Mouse (Mus musculus): ENCODE data around the gene Naa50. TPM values are rescaled to one million over a fixed set of nuclear protein-coding genes. Genes with fewer than 3 reads are reported as not detected.
A peak's percentile ranks its signal among the peaks of the same experiment; 100 is the strongest.

The Naa50 gene
- polyA plus RNA-seq, 1 experiment, result 1.7 TPM

DNA sequence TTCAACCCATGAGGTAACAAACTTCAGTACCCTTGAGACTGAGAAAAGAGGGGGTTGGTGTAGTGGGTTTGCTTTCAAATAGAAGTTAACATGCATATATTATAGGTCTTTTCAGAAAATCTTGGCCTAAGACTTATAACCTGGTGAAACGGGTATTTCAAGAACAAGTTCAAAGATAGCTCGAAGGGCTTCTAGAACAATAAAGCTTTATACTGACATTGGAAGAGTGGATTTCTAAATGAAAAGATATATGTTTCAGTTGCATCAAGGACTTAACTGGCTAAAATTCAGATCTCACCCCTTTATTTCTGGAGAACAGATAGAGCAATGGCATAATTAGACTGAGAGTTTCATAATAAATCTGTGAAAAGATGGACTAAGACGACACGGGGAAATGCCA is 29.4 kb downstream of the Naa50 start:
- Histone ChIP-seq H3K27me3 (ENCODE audit: control insufficient read depth) (no peaks in the 10 kb centered on the region), H3K4me1 (ENCODE audit: control insufficient read depth) (peaks cover 14% of the 10 kb centered on the region), H3K9me3 (ENCODE audit: control insufficient read depth, low read length) (no peaks in the 10 kb centered on the region), H3K36me3 (ENCODE audit: control insufficient read depth) (no peaks in the 10 kb centered on the region), H3K4me3 (replicated peaks) (no peak overlapping the region)
- TF ChIP-seq GATA1 (IDR thresholded peaks at IDR 0.05; ENCODE audit: low read length) (no peak), TAL1 (IDR thresholded peaks at IDR 0.05; ENCODE audit: low read length) (no peak)

DNA sequence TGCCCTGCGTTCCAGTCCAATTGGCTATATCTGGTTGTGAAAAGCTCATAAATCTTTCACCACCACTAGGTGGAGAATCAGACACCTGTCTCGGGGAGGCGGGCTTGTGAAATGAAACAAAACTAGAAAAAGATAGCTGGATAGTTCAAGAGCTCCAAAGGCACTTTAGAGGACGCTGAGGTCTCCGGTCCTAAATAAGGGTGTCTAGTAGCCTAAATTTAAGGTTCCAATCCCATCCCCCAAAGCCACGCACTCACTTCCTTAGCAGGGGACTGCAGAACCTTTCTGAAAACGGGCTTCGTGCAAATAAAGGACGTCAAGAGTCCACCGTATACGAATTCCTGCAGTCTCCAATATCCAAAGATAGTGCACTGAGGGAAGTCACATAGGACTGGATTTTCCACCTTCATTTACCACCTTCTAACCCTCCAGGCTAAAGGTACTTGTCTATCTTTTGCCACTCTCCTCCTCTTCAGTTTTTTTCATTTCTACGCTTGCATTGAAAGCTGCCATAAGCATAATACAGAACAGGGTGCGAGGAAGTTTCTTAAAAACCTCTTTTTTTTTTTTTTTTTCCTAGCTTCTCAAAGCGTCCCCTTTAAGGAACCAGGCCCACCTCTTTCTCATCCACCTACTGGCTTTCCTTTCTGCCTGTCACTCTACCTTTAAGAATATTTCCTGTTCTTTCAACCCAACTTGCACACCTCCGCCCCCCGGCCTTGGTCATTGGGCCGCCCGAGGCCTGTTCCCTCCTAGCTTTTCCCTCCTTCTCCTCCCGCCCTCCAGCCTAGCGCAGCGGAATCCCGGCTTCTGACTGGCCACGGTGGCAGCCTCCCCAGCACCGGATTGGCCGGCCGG is 32.9 kb downstream of the Naa50 start:
- Histone ChIP-seq H3K4me3 (replicated peaks) (peak overlapping the region; percentile 73), H3K27me3 (ENCODE audit: control insufficient read depth) (no peaks in the 10 kb centered on the region), H3K36me3 (ENCODE audit: control insufficient read depth) (peaks cover 3% of the 10 kb centered on the region; the same call in 1 of the 2 replicates), H3K9me3 (ENCODE audit: control insufficient read depth, low read length) (no peaks in the 10 kb centered on the region), H3K4me1 (ENCODE audit: control insufficient read depth) (peaks cover 49% of the 10 kb centered on the region)
- no peak for TF ChIP-seq GATA1 (IDR thresholded peaks at IDR 0.05; ENCODE audit: low read length)
- no peak for TF ChIP-seq TAL1 (IDR thresholded peaks at IDR 0.05; ENCODE audit: low read length)

DNA sequence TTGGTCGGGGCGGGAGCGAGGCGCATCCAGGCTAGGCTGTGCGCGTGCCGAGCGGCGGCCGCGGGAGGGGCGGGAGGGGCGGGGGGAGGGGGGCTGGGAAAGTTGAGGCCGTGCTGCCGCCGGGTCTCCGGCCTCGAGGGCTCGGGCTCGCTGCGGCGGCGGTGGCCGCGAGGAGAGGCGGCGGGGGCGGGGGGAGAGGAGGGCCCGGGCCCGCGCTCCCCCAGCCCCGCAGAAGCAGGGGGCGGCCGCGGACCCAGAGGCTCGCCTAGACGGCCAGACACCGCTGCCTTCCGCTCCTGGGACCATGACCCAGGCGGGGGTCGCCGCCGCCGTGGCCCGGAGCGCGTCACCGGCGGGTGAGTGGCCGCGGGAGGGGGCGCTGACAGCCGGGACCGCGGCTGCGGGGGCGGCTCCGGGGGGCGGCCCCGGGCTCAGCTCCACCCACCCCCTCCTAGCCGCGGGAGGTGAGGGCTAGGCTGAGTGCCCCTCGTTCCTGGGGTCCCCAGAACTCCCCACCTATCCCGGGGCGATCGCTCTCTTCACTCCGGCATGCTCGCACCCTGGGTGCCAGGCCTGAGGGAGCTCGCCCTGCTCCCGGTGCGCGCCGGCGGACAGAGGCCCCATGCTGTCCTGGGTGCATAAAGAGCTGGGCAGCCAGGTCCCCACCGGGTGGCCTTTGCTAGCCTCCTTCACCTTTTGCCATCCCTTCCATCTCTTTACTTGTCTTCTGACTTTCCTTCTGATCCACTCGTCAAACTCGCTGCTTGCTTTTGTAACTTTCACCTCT is 33.7 kb downstream of the Naa50 start, which contains the start of gene Usf3:
Usf3 (plus strand) TSS at position 92 of the 787 bp plus-strand sequence.
- no peaks in the 10 kb centered on the region for H3K9me3 ChIP-seq (ENCODE audit: control insufficient read depth, low read length)
- peak within 1 kb of the TSS; percentile 73 for H3K4me3 ChIP-seq (replicated peaks)
- TF ChIP-seq GATA1 (IDR thresholded peaks at IDR 0.05; ENCODE audit: low read length) (no peak), TAL1 (IDR thresholded peaks at IDR 0.05; ENCODE audit: low read length) (no peak)
- peaks cover 4% of the 10 kb centered on the region for H3K36me3 ChIP-seq (ENCODE audit: control insufficient read depth)
- H3K27me3 ChIP-seq (ENCODE audit: control insufficient read depth), result no peaks in the 10 kb centered on the region
- peaks cover 57% of the 10 kb centered on the region for H3K4me1 ChIP-seq (ENCODE audit: control insufficient read depth)

DNA sequence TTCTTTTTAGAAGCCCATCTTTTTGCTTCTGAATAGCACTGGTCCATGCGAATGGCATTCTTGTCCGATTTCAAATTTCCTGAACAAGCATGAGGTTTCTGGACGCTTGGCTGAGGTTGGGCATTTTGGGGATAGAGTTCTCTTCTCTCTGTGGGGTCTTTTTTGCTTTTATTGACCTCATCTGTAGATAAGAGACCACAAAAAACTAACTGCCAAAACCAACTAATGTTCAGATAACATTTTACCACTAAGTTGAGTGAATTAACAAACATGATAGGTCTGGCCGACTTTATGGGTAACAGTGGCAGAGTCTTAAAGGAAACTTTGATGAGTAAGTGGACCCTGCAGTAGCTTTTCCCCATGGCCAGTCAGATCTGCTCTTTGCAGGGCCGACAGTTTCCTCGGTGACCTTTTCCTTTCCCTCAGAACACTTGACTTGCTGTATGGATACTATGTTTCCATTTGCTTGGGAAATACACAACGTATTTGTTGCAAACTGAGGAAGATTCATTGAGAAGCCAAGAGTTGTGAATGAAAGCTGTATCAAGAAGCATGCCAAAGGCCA is 34.4 kb downstream of the Naa50 start:
- TF ChIP-seq TAL1 (IDR thresholded peaks at IDR 0.05; ENCODE audit: low read length) (no peak), GATA1 (IDR thresholded peaks at IDR 0.05; ENCODE audit: low read length) (no peak)
- no peaks in the 10 kb centered on the region for H3K27me3 ChIP-seq (ENCODE audit: control insufficient read depth)
- peak overlapping the region; percentile 73 for H3K4me3 ChIP-seq (replicated peaks)
- no peaks in the 10 kb centered on the region for H3K9me3 ChIP-seq (ENCODE audit: control insufficient read depth, low read length)
- peaks cover 64% of the 10 kb centered on the region for H3K4me1 ChIP-seq (ENCODE audit: control insufficient read depth)
- H3K36me3 ChIP-seq (ENCODE audit: control insufficient read depth), result peaks cover 11% of the 10 kb centered on the region

DNA sequence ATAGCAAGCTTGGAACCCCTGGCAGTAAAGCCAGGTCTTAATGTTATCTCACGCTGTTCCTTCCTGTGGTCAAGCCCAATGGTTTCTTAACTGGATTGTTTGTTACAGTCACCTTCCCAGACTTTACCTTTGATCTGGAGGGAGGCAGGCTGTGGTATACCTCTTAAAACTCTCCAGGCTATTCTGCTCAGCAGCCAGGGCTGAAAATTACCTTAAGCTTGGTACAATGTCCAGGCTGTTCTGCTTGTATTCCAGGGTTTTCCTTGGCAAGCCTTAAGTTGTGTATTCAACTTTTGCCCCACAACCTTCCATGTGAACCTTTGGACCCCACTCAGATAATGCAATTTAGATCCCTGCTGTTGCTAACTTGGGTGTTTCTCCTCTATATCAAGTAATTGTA is 35.4 kb downstream of the Naa50 start:
- H3K4me3 ChIP-seq (replicated peaks), result peak overlapping the region; percentile 73
- peaks cover 21% of the 10 kb centered on the region for H3K36me3 ChIP-seq (ENCODE audit: control insufficient read depth)
- peaks cover 67% of the 10 kb centered on the region for H3K4me1 ChIP-seq (ENCODE audit: control insufficient read depth)

DNA sequence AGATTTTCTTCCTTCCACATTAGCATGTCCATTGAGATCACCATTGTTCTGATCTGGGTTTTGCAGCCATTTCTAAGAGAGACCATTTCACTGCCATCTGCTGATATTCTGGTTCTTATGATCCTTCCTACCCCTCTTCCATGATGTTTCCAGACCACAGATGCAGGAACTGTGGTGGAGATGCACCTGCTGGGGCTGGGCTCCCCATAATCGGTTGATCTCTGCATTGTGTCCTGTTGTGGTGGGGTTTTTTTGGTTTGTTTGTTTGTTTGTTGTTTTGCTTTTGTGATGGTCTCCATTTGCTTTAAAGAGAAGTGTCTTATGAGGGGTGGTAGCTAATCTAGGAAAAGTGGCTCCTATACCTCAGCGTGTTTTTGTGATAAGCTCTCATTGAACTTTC is 36.9 kb downstream of the Naa50 start:
- Histone ChIP-seq H3K4me1 (ENCODE audit: control insufficient read depth) (peaks cover 67% of the 10 kb centered on the region), H3K36me3 (ENCODE audit: control insufficient read depth) (peaks cover 31% of the 10 kb centered on the region), H3K27me3 (ENCODE audit: control insufficient read depth) (no peaks in the 10 kb centered on the region), H3K4me3 (replicated peaks) (peak overlapping the region; percentile 4), H3K9me3 (ENCODE audit: control insufficient read depth, low read length) (no peaks in the 10 kb centered on the region)
- no peak for TF ChIP-seq TAL1 (IDR thresholded peaks at IDR 0.05; ENCODE audit: low read length)
- no peak for TF ChIP-seq GATA1 (IDR thresholded peaks at IDR 0.05; ENCODE audit: low read length)

More for the DNA sequence above, 35.4 kb downstream of the Naa50 start:
- TF ChIP-seq TAL1 (IDR thresholded peaks at IDR 0.05; ENCODE audit: low read length) (no peak), GATA1 (IDR thresholded peaks at IDR 0.05; ENCODE audit: low read length) (no peak)
- Histone ChIP-seq H3K9me3 (ENCODE audit: control insufficient read depth, low read length) (no peaks in the 10 kb centered on the region), H3K27me3 (ENCODE audit: control insufficient read depth) (no peaks in the 10 kb centered on the region)

DNA sequence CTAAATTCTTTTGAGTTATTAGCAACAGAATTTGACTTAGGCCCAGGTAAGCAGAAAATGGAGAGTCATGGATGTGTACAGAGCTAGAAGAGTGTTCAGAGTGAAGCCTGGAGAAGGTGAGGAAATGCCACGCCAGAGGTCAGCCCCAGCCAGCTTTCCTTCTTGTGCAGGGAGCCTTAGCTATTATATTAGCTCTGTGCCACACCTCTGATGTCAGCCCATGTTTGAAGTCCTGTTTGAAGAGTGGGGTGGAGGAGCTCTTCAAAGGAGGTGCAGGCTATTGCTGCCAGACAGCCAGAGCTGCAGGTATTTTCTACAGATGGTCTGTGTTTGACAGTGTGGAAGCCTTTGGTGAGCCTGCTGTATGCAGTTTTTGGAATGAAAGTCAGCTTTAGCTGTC is 38.9 kb downstream of the Naa50 start:
- TF ChIP-seq GATA1 (IDR thresholded peaks at IDR 0.05; ENCODE audit: low read length) (no peak), TAL1 (IDR thresholded peaks at IDR 0.05; ENCODE audit: low read length) (no peak)
- no peak overlapping the region for H3K4me3 ChIP-seq (replicated peaks)
- no peaks in the 10 kb centered on the region for H3K27me3 ChIP-seq (ENCODE audit: control insufficient read depth)
- H3K36me3 ChIP-seq (ENCODE audit: control insufficient read depth), result peaks cover 40% of the 10 kb centered on the region
- H3K4me1 ChIP-seq (ENCODE audit: control insufficient read depth), result peaks cover 62% of the 10 kb centered on the region
- no peaks in the 10 kb centered on the region for H3K9me3 ChIP-seq (ENCODE audit: control insufficient read depth, low read length)

DNA sequence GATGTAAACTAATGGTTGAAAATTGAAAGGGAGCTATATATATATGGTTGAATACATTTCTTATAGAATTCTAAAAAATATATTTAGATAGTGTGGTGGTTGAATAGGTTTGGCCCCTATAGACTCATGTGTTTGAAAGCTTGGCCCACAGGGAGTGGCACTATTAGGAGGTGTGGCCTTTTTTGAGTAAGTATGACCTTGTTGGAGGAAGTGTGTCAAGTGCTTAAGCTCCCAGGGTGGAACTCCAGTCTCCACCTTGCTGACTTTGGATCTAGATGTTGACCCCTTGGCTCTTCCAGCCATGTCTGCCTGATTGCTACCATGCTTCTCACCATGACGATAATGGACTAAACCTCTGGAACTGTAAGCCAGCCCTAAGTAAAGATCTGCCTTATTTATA is 43.0 kb downstream of the Naa50 start:
- H3K27me3 ChIP-seq (ENCODE audit: control insufficient read depth), result no peaks in the 10 kb centered on the region
- H3K4me1 ChIP-seq (ENCODE audit: control insufficient read depth), result peaks cover 21% of the 10 kb centered on the region
- no peak for TF ChIP-seq TAL1 (IDR thresholded peaks at IDR 0.05; ENCODE audit: low read length)
- TF ChIP-seq GATA1 (IDR thresholded peaks at IDR 0.05; ENCODE audit: low read length), result no peak
- H3K4me3 ChIP-seq (replicated peaks), result no peak overlapping the region
- H3K9me3 ChIP-seq (ENCODE audit: control insufficient read depth, low read length), result no peaks in the 10 kb centered on the region
- H3K36me3 ChIP-seq (ENCODE audit: control insufficient read depth), result peaks cover 51% of the 10 kb centered on the region

DNA sequence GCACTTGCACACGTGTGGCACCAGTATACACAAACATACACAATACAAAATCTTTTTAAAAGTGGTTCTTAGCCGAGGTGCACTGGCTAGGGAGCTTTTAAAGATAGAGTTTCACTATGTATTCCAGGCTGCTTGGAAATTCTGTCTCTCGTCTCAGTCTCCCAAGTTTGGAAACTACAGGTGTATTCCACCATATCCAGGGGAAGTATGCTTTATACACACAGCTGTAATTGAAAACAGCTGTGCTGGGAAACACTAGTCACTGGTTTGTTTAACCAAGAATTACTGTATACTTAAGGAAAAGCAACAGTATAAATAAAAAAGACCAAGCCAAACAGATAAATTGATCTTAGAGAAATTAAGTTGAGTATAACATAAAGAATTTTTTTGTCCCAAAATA is 45.1 kb downstream of the Naa50 start:
- H3K9me3 ChIP-seq (ENCODE audit: control insufficient read depth, low read length), result peaks cover 5% of the 10 kb centered on the region
- no peaks in the 10 kb centered on the region for H3K27me3 ChIP-seq (ENCODE audit: control insufficient read depth)
- TF ChIP-seq GATA1 (IDR thresholded peaks at IDR 0.05; ENCODE audit: low read length) (no peak), TAL1 (IDR thresholded peaks at IDR 0.05; ENCODE audit: low read length) (no peak)
- peaks cover 4% of the 10 kb centered on the region for H3K4me1 ChIP-seq (ENCODE audit: control insufficient read depth)
- H3K36me3 ChIP-seq (ENCODE audit: control insufficient read depth), result peaks cover 44% of the 10 kb centered on the region
- H3K4me3 ChIP-seq (replicated peaks), result no peak overlapping the region
